ENCODE assay signal across 9 mouse cellular contexts in genomic region chr6:34709289-34709688, GRCm38 (mm10).
DNase-seq lines count a peak whose midpoint lies in the region; ATAC-seq lines count a peak whose summit lies in the region.
"Had no signal": no experiment of that assay in that cellular context is flagged by ENCODE, and none has a peak within 500 bp of the region (broad histone marks: within the 10 kb centered on the region; RNA-seq: fewer than 3 reads in every experiment).

No protein-coding gene starts in this region.

- peak overlapping the region; percentile 96 for H3K27ac ChIP-seq in limb, embryonic 13.5 days
- H3K27ac ChIP-seq in midbrain, embryonic 13.5 days = peak overlapping the region; percentile 77

- peaks cover 8% of the 10 kb centered on the region for H3K9me3 ChIP-seq in limb, embryonic 13.5 days
- peaks cover 3% of the 10 kb centered on the region; the same call in 1 of the 2 replicates for H3K9me3 ChIP-seq in midbrain, embryonic 13.5 days

- H3K4me3 ChIP-seq in limb, embryonic 13.5 days = peak overlapping the region; percentile 62
- H3K4me3 ChIP-seq in midbrain, embryonic 13.5 days (replicated peaks) = peak overlapping the region; percentile 58

- H3K36me3 ChIP-seq in limb, embryonic 13.5 days = peaks cover 8% of the 10 kb centered on the region
- no peaks in the 10 kb centered on the region; the same call in 1 of the 2 replicates for H3K36me3 ChIP-seq in midbrain, embryonic 13.5 days
- H3K36me3 ChIP-seq: G1E had no signal

- peak; percentile 50 for DNase-seq in testis, postnatal 10 days (ENCODE audit: low spot score)
- DNase-seq in testis, postnatal 14 days (ENCODE audit: low spot score) = no peak
- DNase-seq in embryo, embryonic 9.5 days (ENCODE audit: extremely low spot score) = peak; percentile 83
- DNase-seq in heart, adult 9 months (ENCODE audit: low spot score in 2 of 2) = peak; percentile 80 to 83
- DNase-seq in kidney, adult 9 months = peak; percentile 64
- no peak for DNase-seq in T-cell, adult 2 months (ENCODE audit: low spot score)

- ATAC-seq in limb, embryonic 13.5 days (ENCODE audit: low FRiP score, low read depth) = peak; percentile 83
- peak; percentile 87 for ATAC-seq in midbrain, embryonic 13.5 days

- under 1% methylated on average over 11 of the region's 11 CpGs for WGBS in limb, embryonic 13.5 days
- WGBS in midbrain, embryonic 13.5 days = 0% methylated on average over 11 of the region's 11 CpGs

- peak overlapping the region; percentile 77 for H3K4me2 ChIP-seq in limb, embryonic 13.5 days (replicated peaks)
- peak overlapping the region; percentile 75 for H3K4me2 ChIP-seq in midbrain, embryonic 13.5 days (replicated peaks)

- H3K27me3 ChIP-seq in limb, embryonic 13.5 days = no peaks in the 10 kb centered on the region
- no peaks in the 10 kb centered on the region for H3K27me3 ChIP-seq in midbrain, embryonic 13.5 days

- peak overlapping the region; percentile 82 for H3K9ac ChIP-seq in limb, embryonic 13.5 days
- peak overlapping the region; percentile 84 for H3K9ac ChIP-seq in midbrain, embryonic 13.5 days (replicated peaks)

- peaks cover 67% of the 10 kb centered on the region for H3K4me1 ChIP-seq in limb, embryonic 13.5 days
- peaks cover 32% of the 10 kb centered on the region for H3K4me1 ChIP-seq in midbrain, embryonic 13.5 days (replicated peaks)

Comparison
In these comparisons a context has a peak if more than half of its experiments do, and no peak if none do; other contexts are left out.
1. DNase-seq: peak in testis, postnatal 10 days (single experiment), embryo, embryonic 9.5 days (single experiment), heart, adult 9 months (2 of 2) and kidney, adult 9 months (single experiment); none in testis, postnatal 14 days (single experiment) and T-cell, adult 2 months (single experiment).